Mouse (Mus musculus) midbrain, embryonic 10.5 days (tissue): ENCODE results near the gene Anapc13. TPM values are rescaled to one million over a fixed set of nuclear protein-coding genes. Genes with fewer than 3 reads are reported as not detected.

ENCODE experiments used
- DNase-seq: peaks from one replicate; pipeline ENCODE4 v3.0.0-alpha.2; 2017; ENCODE audit warnings: low spot score
- H3K27ac ChIP-seq: fragments of 300-500 bp; sonication (generic); replicated peaks from 2 replicates; pipeline ENCODE4 v1.5.1; 2016; ENCODE audit warnings: mild to moderate bottlenecking
- H3K27me3 ChIP-seq: fragments of 300-500 bp; sonication (generic); 2 replicates; pipeline ENCODE4 v1.6.1; 2016; ENCODE audit warnings: low read depth, mild to moderate bottlenecking; ENCODE audit not compliant: poor library complexity, severe bottlenecking
- H3K36me3 ChIP-seq: fragments of 300-500 bp; sonication (generic); 2 replicates; pipeline ENCODE4 v1.6.1; 2016; ENCODE audit warnings: mild to moderate bottlenecking, moderate library complexity
- H3K4me1 ChIP-seq: fragments of 300-500 bp; sonication (generic); 2 replicates; pipeline ENCODE4 v1.6.1; 2016
- H3K4me3 ChIP-seq: fragments of 300-500 bp; sonication (generic); 2 replicates; pipeline ENCODE4 v1.5.1; 2016; ENCODE audit warnings: mild to moderate bottlenecking, moderate library complexity
- H3K9me3 ChIP-seq: fragments of 300-500 bp; sonication (generic); replicated peaks from 2 replicates; pipeline ENCODE4 v1.6.1; 2016; ENCODE audit warnings: mild to moderate bottlenecking
- WGBS: fragments of 180-500 bp; shearing (Covaris S2); methylation state at CpG from one replicate; pipeline ENCODE4 v1.1.7; 2016; 5-methylcytosine and 5-hydroxymethylcytosine counted together
- polyA plus RNA-seq: library from polyadenylated mRNA; unstranded; fragments of >200 nt; fragmentation: Nextera tagmentation; extraction: Ambion mirVana; gene quantifications from 2 replicates; pipeline ENCODE4 v1.2.1, GENCODE M21; 2016

The Anapc13 gene
- polyA plus RNA-seq, 1 experiment from 2014 or later: 172 TPM

- Histone ChIP-seq H3K4me1 (no peaks in the 10 kb centered on the region; the same call in 1 of the 2 replicates), H3K4me3 (no peak overlapping the region), H3K27ac (no peak overlapping the region), H3K9me3 (peaks cover 3% of the 10 kb centered on the region; the same call in 1 of the 2 replicates), H3K27me3 (no peaks in the 10 kb centered on the region), H3K36me3 (no peaks in the 10 kb centered on the region)
- WGBS: 82% methylated on average over 8 of the region's 8 CpGs
- no peak for DNase-seq
These were observed 30.4 kb downstream of the Anapc13 start for GRCm38 (mm10) chr9:102656355-102657095.

- no peaks in the 10 kb centered on the region for H3K36me3 ChIP-seq
- DNase-seq: no peak
- WGBS: 44% methylated on average over 6 of the region's 6 CpGs
- peaks cover 39% of the 10 kb centered on the region for H3K4me1 ChIP-seq
- H3K27me3 ChIP-seq: no peaks in the 10 kb centered on the region
- H3K27ac ChIP-seq: peak overlapping the region; percentile 66
- no peak overlapping the region for H3K4me3 ChIP-seq
- no peaks in the 10 kb centered on the region for H3K9me3 ChIP-seq
These were observed 42.0 kb downstream of the Anapc13 start for GRCm38 (mm10) chr9:102668115-102668514.

- Histone ChIP-seq H3K9me3 (no peaks in the 10 kb centered on the region), H3K27me3 (no peaks in the 10 kb centered on the region), H3K27ac (no peak overlapping the region), H3K4me1 (peaks cover 44% of the 10 kb centered on the region), H3K36me3 (no peaks in the 10 kb centered on the region), H3K4me3 (no peak overlapping the region)
- DNase-seq: no peak
- 88% methylated on average over 12 of the region's 12 CpGs for WGBS
These were observed 42.8 kb downstream of the Anapc13 start for GRCm38 (mm10) chr9:102668906-102669305.

- no peaks in the 10 kb centered on the region for H3K9me3 ChIP-seq
- H3K4me1 ChIP-seq: peaks cover 26% of the 10 kb centered on the region
- no peaks in the 10 kb centered on the region for H3K27me3 ChIP-seq
- no peak for DNase-seq
- no peak overlapping the region for H3K4me3 ChIP-seq
- no peaks in the 10 kb centered on the region for H3K36me3 ChIP-seq
- H3K27ac ChIP-seq: no peak overlapping the region
- WGBS: 72% methylated on average over 7 of the region's 7 CpGs
These were observed 47.3 kb downstream of the Anapc13 start for GRCm38 (mm10) chr9:102673381-102673780.

GRCm38 (mm10) chr9:102675922-102676321, 49.8 kb downstream of the Anapc13 start:
- 85% methylated on average over 5 of the region's 5 CpGs for WGBS
- H3K9me3 ChIP-seq: no peaks in the 10 kb centered on the region
- H3K36me3 ChIP-seq: no peaks in the 10 kb centered on the region
- peaks cover 22% of the 10 kb centered on the region for H3K4me1 ChIP-seq
- no peak for DNase-seq
- no peak overlapping the region for H3K4me3 ChIP-seq
- H3K27me3 ChIP-seq: no peaks in the 10 kb centered on the region
- no peak overlapping the region for H3K27ac ChIP-seq

- Histone ChIP-seq H3K4me3 (no peak overlapping the region), H3K9me3 (no peaks in the 10 kb centered on the region), H3K27me3 (peaks cover 5% of the 10 kb centered on the region; the same call in 1 of the 2 replicates), H3K27ac (peak overlapping the region; percentile 52; the same call in 1 of the 2 replicates), H3K36me3 (no peaks in the 10 kb centered on the region), H3K4me1 (peaks cover 6% of the 10 kb centered on the region)
- 55% methylated on average over 7 of the region's 7 CpGs for WGBS
- no peak for DNase-seq
These were observed 55.4 kb downstream of the Anapc13 start for GRCm38 (mm10) chr9:102681470-102681869.

Other genes starting within 250 kb of the Anapc13 start
- 0.19 and 0.20 TPM in 2 replicates for gene Ky, start 120.5 kb upstream of the Anapc13 start, polyA plus RNA-seq
- gene Cep63, start 238 bp downstream of the Anapc13 start, polyA plus RNA-seq: 54.1 and 65.9 TPM in 2 replicates
- 60.3 and 71.1 TPM in 2 replicates for gene Amotl2, start 90.4 kb downstream of the Anapc13 start, polyA plus RNA-seq
- 12.9 and 13.7 TPM in 2 replicates for gene Ryk, start 208.6 kb downstream of the Anapc13 start, polyA plus RNA-seq